Mouse (Mus musculus) MEL (cell line): ENCODE results near the gene Gtdc1.

ENCODE experiments used
- CTCF ChIP-seq, 3 experiments: IDR thresholded peaks in 2 of 3; conservative IDR thresholded peaks in 1 of 3; 2 replicates each; pipeline ENCODE4 v1.5.1; 2011 to 2012; ENCODE audit warnings: low read length in 3 of 3, low read depth in 2 of 3, mild to moderate bottlenecking in 2 of 3, improper control_type of control experiment in 1 of 3, inconsistent platforms in 1 of 3, mixed read lengths in 1 of 3, moderate library complexity in 1 of 3; ENCODE audit not compliant: control insufficient read depth in 1 of 3, insufficient read depth in 1 of 3, poor library complexity in 1 of 3, severe bottlenecking in 1 of 3
- USF1 ChIP-seq: IDR thresholded peaks from 2 replicates; pipeline ENCODE4 v1.6.1; 2014; ENCODE audit warnings: low read depth, mild to moderate bottlenecking, inconsistent platforms, low read length, improper control_type of control experiment, moderate library complexity

- TF ChIP-seq CTCF (IDR thresholded peaks at IDR 0.05 in 2 of 3, conservative IDR thresholded peaks at IDR 0.05 in 1 of 3; ENCODE audit: control insufficient read depth in 1 of 3, insufficient read depth in 1 of 3, low read depth in 2 of 3, low read length in 3 of 3, poor library complexity in 1 of 3, severe bottlenecking in 1 of 3) (no peak), USF1 (no peak)
These were observed 362.4 kb downstream of the Gtdc1 start for GRCm38 (mm10) chr2:44564776-44565692.
